Mouse (Mus musculus) erythroblast, embryonic 14.5 days (primary cell): ENCODE data around the gene Abca7.

Experiments
- GATA1 ChIP-seq: IDR thresholded peaks from 2 replicates; pipeline ENCODE4 v1.6.1; 2012; ENCODE audit warnings: low read length, inconsistent platforms, mixed read lengths
- TAL1 ChIP-seq: IDR thresholded peaks from 3 replicates; pipeline ENCODE4 v1.6.1; 2012; ENCODE audit warnings: low read length, inconsistent platforms, mixed read lengths

- no peak for TF ChIP-seq GATA1
- no peak for TF ChIP-seq TAL1
These were observed 7.3 kb downstream of the Abca7 start for GRCm38 (mm10) chr10:80003374-80004232.
